Mouse (Mus musculus) layer of hippocampus, adult 18-20 months (tissue): Measurements from ENCODE around the gene Pnmt. TPM values are rescaled to one million over a fixed set of nuclear protein-coding genes. Genes with fewer than 3 reads are reported as not detected.
A peak's percentile ranks its signal among the peaks of the same experiment; 100 is the strongest.

Experiments used
- DNase-seq, 2 experiments: peaks; one replicate each; pipeline ENCODE4 v3.0.0; 2022; ENCODE audit warnings: low spot score in 2 of 2
- total RNA-seq, 2 experiments: library from RNA; stranded (reverse); gene quantifications; 2 replicates each; pipeline ENCODE4 v1.2.3; 2021

The Pnmt gene
- total RNA-seq, 2 experiments from 2014 or later = 0.37 TPM; not detected in 1

DNA sequence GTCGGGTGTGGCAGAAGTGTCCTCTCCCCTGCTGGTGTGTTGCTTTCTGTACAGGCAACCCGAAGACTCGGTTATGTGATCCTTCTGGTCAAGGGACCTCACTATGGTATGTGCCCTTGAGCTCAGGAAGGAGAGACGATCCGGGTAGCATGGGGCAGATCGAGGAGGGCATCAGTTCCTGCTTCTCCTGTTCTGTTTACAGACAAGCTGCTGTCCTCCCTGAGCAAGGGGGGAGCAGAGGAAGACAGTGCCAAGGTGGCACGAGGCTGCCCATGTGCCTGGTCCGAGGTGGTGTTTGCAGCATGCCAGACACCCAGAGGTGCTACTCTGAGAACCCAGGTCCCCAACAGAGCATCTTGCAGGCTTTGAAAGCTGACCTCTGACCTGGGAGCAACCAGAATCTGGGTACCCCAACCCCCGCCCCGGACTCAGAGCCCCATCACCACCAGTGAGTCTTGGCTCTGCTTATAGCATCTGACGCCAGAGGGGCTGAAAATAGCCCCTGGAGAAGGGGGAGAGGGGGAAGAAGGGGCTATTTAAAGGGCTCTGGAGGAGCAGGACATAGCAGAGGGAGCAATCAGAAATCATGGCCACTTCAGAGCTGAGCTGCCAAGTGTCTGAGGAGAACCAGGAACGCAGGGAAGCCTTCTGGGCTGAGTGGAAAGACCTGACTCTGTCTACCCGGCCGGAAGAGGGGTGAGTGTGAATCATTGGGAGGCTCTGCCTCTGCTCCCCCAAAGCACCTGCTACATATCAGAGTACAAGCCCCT is 2.8 kb upstream of the Pnmt start, which contains the start of gene Tcap:
TSS of gene Tcap (plus strand) at position 551 of the 770 bp plus-strand sequence.
- no peak for DNase-seq

DNA sequence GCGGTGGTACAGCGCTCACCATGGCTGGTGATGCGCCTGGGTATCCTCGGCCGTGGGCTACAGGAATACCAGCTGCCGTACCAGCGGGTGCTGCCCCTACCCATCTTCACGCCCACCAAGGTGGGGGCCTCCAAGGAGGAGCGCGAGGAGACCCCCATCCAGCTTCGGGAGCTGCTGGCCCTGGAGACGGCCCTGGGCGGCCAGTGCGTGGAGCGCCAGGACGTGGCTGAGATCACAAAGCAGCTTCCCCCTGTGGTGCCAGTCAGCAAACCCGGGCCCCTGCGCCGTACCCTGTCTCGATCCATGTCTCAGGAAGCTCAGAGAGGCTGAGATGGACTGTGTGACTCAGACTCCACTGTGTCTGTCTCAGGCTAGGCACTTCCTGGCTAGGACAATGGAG is 2.0 kb upstream of the Pnmt start:
- no peak for DNase-seq

DNA sequence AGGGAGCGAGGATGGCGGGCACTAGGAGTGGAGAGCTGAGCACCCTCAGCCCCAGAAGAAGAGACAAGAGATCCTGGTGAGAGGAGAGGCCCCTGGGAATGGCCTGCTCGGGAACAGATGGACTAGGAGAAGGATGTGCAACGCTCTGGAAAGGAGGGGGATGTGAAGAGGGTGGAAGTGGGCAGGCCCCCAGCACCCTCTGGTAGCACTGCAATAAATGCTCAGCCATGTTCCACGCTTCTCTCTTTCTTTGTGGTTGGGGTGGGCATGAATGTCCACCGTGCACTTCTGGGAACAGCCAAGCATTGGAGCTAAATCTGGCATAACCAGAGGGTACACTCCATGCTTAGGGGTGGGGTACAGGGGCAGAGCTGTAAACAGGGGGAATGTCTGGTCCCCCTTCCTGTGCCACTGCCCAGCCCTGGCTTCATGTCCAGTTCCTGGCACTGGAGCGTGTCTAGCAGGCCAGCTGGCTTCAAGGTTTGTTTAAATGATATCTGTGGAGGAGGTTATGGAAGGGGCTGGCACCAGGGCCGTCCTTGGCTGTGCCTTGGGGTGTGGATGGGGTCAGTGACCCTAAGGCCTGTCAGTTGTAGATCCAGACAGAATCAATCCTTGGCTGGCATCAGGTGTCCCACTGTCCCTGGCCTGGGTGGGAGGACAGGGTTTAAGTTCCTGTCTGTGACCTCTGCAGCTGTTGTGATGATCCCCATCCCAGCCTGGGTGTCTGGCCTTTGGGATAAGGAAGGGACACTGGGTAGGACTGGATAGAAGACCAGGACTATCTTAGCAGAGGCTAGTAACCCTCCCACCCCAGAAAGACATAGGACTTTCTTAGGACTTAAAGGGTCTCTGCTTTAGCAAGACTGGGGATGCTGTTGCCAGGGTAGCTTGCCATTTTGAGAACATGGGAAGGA is 1.3 kb upstream of the Pnmt start:
- DNase-seq = no peak

DNA sequence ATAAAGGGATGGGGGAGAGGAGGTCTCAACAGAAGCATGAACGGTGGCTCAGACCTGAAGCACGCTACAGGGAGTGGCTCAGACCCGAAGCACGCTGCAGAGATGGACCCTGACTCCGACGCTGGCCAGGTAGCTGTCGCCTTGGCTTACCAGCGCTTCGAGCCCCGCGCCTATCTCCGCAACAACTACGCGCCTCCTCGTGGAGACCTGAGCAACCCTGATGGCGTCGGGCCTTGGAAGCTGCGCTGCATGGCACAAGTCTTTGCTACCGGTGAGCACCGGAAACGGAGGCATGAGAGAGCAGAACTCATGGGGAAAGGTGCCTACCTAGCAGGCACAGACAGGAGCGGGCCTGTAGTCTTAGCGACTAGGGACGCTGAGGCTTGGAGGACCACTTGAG is 346 bp downstream of the Pnmt start:
- DNase-seq = no peak

DNA sequence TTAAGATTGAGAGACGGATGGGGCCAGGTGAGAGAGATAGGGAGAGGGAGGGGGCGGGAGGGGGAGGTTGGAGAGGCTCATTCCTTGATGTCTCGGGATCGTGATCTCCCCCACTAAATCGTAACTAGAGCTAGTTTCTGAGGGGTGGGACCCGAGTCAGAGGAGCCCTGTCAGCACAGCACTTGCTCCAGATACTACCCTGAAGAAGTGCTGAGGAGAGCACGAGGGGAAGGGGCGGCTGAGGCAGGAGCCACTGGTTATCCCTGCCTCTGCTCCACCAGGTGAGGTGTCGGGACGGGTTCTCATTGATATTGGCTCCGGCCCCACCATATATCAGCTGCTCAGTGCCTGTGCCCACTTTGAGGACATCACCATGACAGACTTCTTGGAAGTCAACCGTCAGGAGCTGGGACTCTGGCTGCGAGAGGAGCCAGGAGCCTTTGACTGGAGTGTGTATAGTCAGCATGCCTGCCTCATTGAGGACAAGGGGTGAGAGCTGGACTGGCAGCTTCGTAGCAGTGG is 867 bp downstream of the Pnmt start:
- DNase-seq = no peak

DNA sequence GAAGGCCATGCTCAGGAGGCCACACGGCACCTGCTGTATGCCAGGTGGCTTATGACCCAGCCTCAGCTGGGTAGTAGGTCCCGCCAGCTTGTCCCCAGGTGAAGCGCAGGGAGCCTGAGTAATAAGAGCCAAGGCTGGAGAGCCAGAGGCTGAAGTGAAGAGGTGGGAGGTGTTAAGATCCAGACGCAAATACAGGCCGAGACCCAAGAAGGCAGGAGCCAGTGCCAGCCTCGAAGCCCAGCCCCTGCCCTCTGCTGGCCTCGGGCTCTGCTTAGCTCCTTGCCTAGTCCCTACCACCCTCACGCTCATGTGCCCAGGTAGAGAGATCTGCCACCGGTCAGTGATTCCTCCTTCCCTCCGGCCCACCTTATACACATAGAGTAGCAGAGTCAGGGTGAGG is 2.0 kb downstream of the Pnmt start:
- no peak for DNase-seq

DNA sequence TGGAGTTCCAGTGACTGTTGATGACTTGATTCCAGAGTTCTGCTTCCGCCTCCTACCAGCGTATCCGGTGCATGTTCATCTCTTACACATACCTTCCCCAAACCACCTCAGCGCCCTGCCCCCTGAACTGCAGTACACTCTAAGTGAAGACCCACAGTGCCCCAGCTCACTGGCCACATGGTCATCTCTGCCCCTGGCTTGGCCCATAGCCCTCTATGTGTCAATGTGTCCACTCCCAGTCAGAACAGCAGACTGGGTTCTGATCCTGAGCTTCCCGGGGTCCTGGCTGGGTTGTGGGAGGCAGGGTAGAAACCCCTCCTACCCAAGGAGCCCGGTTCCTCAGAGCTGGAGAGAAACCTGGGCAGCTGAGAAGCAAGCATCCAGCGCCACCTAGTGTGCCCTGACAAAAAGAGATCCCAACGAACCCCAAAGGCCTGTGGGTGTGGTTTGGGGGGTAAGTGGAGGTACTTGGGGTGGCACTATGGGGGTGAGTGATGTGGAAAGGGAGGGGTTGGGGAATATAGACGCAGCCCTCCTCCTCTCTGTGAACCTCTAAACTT is 3.1 kb downstream of the Pnmt start:
- peak in 1 of 2 experiments; percentile 73 for DNase-seq

DNA sequence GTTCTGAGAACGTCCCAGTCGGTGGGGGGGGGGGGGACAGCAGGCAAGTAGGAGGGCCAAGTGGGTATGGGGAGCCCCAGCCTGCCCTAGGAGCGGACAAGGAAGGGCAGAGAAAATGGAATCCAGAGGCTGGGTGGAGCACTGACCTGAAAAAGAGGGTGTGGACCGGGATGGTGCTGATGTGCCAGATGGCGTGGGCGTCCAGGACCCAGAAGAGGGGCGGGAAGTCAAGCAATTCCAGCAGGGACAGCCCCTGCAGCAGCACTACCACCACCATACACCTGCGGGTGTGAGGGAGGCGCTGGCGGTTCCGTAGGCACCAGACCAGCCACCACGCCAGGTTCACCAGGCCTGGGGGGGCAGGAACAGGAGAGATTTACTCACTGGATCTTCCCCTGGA is 3.9 kb downstream of the Pnmt start:
- DNase-seq = no peak

DNA sequence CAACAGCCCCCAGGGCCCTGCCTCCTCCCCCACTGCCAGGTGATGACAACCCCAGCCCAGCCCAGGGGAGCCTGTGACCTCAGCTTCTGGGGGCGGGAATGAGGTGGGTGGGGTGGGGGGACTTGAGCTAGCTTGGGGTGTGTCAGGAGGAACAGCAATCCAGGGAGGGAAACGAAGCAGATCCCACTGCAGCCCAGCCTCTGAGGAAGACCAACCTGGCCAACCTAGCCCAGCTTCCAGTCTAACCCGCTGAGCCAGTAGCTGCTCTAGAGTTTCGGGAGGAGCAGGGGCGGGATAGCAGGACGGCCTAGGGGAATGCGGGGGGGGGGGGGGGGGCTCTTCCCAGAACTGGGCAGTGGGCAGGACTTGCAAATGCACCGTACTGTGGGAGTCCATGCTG is 5.8 kb downstream of the Pnmt start:
- DNase-seq = no peak

DNA sequence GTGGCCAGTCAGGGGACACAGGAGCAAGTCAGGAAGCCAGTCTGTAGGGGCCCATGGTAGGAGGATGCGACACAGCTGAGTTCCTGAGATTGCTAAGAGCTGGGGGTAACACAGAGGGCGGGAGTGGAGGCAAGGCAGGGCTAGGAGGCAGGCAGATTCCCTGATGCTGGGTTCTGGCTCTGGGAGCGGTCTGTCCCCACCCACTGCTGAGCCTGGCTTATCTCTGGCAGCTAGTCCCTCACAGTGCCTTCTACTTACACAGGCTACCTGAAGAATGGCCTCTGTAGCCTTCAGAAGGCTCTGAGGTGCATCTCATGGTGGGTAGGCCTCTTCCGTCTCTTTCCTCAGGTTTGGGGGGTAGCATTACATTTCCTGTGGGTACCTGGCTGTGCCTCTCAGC is 6.4 kb downstream of the Pnmt start:
- no peak for DNase-seq

DNA sequence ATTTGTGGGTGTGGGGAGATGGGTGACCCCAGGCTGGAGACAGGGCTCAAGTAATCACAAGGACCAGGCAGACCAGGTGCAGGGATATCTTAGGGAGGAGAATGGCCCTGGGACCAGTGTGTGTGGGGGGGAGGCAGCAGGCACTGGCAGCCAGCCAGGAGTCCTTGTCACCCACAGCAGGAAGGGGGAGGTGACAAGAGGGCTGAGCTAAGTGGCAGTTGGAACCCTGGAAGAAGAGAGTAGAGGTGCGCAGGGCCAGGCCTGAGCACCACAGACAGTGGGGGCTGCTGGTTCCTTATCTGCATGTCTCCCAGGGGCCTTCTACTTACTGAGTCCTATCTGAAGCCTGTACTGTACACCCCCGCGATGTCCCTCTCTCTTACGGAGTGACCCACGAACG is 7.1 kb downstream of the Pnmt start:
- no peak for DNase-seq

DNA sequence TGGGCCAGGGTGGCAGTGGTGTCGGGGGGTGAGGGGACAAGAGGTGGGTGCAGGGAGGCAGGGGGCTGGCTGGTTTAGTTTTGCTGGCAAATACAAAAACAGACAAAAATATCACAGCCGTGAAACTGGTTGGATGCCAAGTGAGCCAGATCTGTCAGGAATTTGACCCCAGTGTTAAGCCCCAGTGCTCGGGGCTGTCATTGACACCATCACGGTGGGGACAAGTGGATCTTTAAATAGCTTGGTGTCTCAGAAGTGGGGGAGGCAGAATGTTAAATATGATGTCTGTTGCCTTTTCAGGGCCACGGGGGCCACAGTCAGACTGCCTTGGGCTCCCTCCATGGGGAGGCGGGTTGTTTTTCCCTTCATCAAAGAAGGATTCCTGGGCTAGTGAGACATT is 8.1 kb downstream of the Pnmt start:
- DNase-seq = no peak

DNA sequence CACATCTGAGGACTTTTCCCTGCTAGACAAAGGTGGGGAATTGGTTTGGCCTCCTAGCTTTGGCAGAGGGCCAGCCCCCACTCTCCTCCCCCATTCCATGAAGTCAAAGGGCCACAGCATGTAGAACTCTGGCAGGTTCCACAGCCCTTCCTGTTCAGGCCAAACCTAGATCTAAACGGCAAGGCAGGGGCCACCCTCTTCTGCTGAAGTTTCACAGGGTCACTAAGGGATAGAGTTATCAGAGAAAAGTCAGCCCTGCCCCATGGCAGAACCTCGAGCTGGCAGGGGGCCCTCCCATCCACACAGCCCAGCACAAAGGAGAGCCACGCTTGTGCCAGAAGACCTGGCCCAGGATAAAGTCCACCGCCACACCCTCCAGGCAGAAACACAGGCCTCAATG is 8.8 kb downstream of the Pnmt start:
- no peak for DNase-seq

DNA sequence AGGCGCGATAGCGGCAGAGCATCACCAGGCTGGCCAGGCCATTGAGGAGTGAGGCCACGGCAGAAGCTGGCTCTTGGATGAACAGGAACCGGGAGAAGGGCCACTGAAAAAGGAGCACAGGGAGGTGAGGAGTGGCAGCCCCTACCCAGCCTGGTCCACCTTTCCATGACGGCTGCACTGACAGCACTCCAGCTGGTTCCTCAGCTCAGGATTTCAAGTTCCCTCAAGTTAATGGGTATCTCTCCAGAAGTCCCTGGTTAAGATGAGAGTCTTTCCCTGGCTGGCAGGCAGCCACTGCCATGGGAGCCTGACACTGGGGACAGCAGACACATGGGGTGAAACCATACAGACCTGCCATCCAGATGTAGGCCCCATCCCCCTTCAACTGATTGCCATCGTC is 11.7 kb downstream of the Pnmt start:
- DNase-seq = no peak

DNA sequence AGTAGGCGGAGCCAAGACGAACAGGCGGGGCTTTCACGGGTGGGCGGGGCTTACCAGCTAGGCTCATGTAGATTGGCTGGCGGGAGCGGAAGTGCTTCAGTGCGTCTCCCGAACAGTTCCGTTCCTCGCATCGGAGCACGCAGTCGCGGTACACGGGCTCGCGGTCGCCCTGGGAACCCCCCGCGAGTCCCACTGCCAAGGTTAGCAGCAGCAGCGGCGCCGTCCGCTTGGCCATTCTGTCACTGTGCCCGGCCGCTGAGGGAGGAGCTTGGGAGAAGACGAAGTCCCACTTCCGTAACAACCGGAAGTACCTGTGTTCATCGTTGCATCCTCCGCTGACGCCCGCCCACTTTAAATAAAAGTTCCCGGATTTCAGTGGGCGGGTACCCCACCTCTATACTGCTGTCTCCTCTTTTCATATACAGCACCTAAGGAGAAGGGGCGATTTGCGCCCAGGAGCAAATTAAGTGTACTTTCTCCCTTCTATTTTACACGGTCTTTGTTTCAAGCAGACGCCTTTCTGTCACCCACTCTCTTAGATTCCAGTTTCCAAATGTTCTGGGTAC is 14.0 kb downstream of the Pnmt start, which contains the start of gene Pgap3:
TSS of gene Pgap3 (minus strand) at position 330 of the 566 bp plus-strand sequence.
- DNase-seq = peak; percentile 85 to 93

DNA sequence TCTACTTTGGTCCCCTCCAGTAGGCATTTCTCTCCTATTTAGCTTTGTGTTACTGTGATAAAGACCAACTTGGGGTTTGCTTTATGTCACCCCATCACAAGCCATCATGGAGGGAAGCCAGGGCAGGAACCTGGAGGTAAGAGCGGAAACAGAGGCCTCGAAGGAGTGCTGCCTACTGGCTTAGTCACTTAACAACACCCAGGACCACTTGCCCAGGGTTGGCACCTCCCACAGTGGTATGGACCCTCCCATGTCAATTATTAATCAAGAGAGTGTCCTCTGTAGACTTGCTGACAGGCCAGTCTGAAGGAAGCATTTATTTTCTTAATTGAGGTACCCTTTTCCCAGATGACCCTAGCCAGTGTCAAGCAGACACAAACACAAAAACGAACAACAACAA is 14.6 kb downstream of the Pnmt start:
- no peak for DNase-seq

DNA sequence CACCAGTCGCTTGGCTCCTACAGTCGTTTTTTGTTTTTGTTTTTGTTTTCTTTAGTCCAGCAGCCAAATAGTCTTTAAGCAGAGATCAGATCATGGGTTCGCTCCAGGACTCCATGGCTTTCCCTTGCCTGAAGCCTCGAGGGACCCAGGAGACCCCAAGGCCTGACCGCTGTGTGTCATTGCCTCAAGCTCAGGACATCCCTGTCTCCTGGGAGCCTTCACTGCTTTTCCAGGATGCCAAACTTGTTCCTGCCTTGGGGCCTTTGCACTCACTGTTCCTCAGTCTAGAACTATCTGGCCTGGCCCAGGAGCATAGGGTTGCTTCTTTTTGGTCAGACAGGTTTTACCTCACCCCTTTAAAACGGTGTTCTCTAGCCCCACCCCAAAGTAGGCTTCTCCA is 20.4 kb downstream of the Pnmt start:
- no peak for DNase-seq

DNA sequence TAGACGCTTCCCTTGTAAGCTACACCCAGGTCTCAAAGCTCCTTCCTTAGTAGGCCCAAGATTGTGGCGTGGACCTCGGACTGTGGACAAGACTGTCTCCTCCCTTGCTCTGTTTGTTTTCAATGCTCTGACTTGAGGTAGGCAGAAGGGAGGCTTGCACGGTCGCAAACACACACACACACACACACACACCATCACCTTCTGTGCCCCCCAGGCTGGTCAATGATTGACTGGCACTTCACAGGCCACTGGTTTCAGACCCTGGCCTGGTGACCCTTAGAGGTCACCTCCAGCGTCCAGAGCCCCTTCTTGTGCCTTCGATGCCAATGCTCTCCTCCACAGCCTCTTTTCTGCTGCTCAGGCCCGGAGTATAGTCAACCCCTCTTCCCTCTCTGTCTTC is 22.6 kb downstream of the Pnmt start:
- no peak for DNase-seq

DNA sequence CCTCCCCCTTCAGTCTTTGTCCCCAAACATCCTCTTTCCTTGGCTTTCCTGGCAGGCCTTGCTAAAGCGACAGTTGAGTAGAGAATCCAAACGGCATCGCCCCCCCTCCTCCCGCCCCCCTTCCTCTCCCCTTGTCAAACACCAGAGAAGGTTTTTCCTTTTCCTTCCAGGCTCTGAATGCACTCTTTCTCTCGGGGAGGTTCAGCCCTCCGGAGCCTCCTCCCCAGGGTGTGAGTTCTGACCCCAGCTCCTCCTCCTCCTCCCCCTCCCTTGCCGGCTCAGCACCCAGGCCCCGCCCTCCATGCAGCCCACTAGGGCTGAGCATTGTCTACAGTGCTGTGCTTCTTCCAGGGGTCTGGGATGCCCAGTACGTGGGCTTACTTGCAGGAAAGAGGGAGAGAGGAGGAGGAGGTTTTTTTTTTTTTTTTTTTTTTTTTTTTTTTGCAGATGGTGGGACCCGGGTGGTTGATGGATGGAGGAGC is 23.1 kb downstream of the Pnmt start:
- no peak for DNase-seq

DNA sequence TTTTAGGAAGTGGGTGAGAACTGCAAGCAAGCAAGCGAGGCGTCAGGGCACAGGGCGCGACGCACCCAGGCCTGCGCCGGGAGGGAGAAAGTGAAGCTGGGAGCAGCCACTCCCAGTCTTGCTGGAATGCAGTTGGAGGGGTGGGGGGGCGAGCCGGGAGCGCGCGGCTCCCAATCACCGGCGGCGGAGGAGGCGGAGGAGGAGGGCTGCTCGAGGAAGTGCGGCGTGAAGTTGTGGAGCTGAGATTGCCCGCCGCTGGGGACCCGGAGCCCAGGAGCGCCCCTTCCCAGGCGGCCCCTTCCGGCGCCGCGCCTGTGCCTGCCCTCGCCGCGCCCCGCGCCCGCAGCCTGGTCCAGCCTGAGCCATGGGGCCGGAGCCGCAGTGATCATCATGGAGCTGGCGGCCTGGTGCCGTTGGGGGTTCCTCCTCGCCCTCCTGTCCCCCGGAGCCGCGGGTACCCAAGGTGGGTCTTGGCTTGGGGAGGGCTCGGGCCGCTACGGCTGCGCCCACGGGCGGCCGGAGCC is 26.1 kb downstream of the Pnmt start, which contains the start of gene Erbb2:
TSS of gene Erbb2 (plus strand) at position 198 of the 524 bp plus-strand sequence.
- no peak for DNase-seq

DNA sequence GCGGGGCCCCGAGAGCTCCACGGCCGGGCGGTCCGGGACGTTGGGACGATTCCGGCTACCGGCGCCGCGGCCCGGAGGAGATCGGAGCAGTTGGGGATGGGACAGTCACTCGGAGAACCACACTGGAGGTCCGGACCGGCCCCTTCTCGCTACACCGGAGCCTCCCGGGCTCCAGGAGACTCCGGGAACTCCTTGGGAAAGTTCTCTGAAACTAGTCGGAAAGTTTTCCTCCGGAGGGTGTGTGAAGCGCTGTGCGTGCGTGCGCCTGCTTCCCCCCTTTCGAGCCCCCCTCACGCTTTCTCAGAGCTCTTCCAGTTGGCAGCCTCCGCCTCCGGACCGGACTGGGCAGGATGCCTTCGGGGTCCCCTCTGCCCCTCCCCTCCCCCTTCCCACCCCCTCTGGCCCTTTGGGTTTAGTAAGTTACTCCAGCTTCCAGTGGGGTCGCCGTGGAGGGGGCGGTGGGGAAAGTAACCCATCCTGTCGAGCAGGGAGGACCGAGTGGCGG is 26.6 kb downstream of the Pnmt start:
- DNase-seq = no peak
